Mouse (Mus musculus): ENCODE data around the gene Rpl4.

- TF ChIP-seq POLR2A (IDR thresholded peaks at IDR 0.05; ENCODE audit: low read depth, low read length): no peak
- TF ChIP-seq CTCF (IDR thresholded peaks at IDR 0.05; ENCODE audit: borderline replicate concordance, insufficient read depth, low read length): no peak
Observed at GRCm38 (mm10) chr9:64197524-64197923, 24.3 kb downstream of the Rpl4 start.
